Mouse (Mus musculus) liver, embryonic 14.5 days (tissue): ENCODE measurements around the gene Ybx1.

Experiments used
- CTCF ChIP-seq: IDR thresholded peaks from 2 replicates; pipeline ENCODE4 v1.5.1; 2016; ENCODE audit warnings: antibody characterized with exemption, low read depth, control low read depth
- EP300 ChIP-seq: IDR thresholded peaks from 2 replicates; pipeline ENCODE4 v1.6.1; 2016; ENCODE audit warnings: antibody characterized with exemption, low read depth

DNA sequence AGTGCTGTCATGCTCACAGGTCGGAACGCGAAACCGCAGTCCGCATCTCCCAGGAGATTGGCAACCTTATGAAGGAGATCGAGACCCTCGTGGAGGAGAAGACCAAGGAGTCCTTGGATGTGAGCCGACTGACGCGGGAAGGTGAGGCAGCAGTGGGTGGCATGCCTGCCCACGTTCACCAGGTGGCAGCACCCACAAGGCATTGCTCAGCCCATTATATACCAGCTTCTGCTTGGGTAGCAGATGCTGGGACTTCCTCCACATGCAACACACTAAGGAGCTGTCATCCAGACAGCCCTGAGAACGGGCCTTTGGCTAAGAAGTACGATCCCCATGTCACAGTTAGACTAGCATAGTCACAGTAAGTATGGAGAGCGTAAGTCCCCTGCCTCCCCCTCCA lies 52.7 kb downstream of the Ybx1 start:
- TF ChIP-seq CTCF, result peak; percentile 70
- TF ChIP-seq EP300, result no peak
